Mouse (Mus musculus) kidney, postnatal 4 days (tissue): ENCODE measurements around the gene Ints14.
A peak's percentile ranks its signal among the peaks of the same experiment; 100 is the strongest.

ENCODE experiments used
- DNase-seq, 2 experiments: peaks; one replicate each; pipeline ENCODE4 v3.0.0; 2021; ENCODE audit warnings: mixed read lengths in 2 of 2

The Ints14 gene

GRCm38 (mm10) chr9:64960117-64960977, at the start of gene Ints14:
Ints14 (plus strand) TSS chr9:64960905.
- peak; percentile 98 to 99 for DNase-seq

GRCm38 (mm10) chr9:64913406-64913805, 47.3 kb upstream of the Ints14 start:
- no peak for DNase-seq

- DNase-seq = no peak
Measured at GRCm38 (mm10) chr9:64913973-64914372, 46.7 kb upstream of the Ints14 start.

GRCm38 (mm10) chr9:64914629-64915028, 46.1 kb upstream of the Ints14 start:
- DNase-seq = no peak

- peak; percentile 59 to 78 for DNase-seq
Measured at GRCm38 (mm10) chr9:64918560-64918959, 42.1 kb upstream of the Ints14 start.

- no peak for DNase-seq
Measured at GRCm38 (mm10) chr9:64925771-64926170, 34.9 kb upstream of the Ints14 start.

- no peak for DNase-seq
Measured at GRCm38 (mm10) chr9:64926201-64926991, 34.3 kb upstream of the Ints14 start.

- DNase-seq = no peak
Measured at GRCm38 (mm10) chr9:64930256-64930655, 30.4 kb upstream of the Ints14 start.

- no peak for DNase-seq
Measured at GRCm38 (mm10) chr9:64931751-64932610, 28.7 kb upstream of the Ints14 start.

- peak; percentile 50 to 69 for DNase-seq
Measured at GRCm38 (mm10) chr9:64934015-64934754, 26.5 kb upstream of the Ints14 start.

- peak; percentile 69 to 78 for DNase-seq
Measured at GRCm38 (mm10) chr9:64936508-64936907, 24.2 kb upstream of the Ints14 start.

GRCm38 (mm10) chr9:64937491-64937890, 23.2 kb upstream of the Ints14 start:
- DNase-seq = no peak

- DNase-seq = no peak
Measured at GRCm38 (mm10) chr9:64938535-64938934, 22.2 kb upstream of the Ints14 start.

- DNase-seq = peak in 1 of 2 experiments; percentile 31
Measured at GRCm38 (mm10) chr9:64939281-64939680, 21.4 kb upstream of the Ints14 start.

GRCm38 (mm10) chr9:64939790-64940189, 20.9 kb upstream of the Ints14 start:
- no peak for DNase-seq

- DNase-seq = no peak
Measured at GRCm38 (mm10) chr9:64940731-64941346, 19.9 kb upstream of the Ints14 start.

GRCm38 (mm10) chr9:64941650-64942049, 19.1 kb upstream of the Ints14 start:
- no peak for DNase-seq

- no peak for DNase-seq
Measured at GRCm38 (mm10) chr9:64943997-64944396, 16.7 kb upstream of the Ints14 start.

- DNase-seq = no peak
Measured at GRCm38 (mm10) chr9:64947483-64948095, 13.1 kb upstream of the Ints14 start.

- DNase-seq = no peak
Measured at GRCm38 (mm10) chr9:64951161-64951657, 9.5 kb upstream of the Ints14 start, which contains the start of gene Slc24a1. Slc24a1 (minus strand) TSS chr9:64951607.

GRCm38 (mm10) chr9:64952055-64952454, 8.7 kb upstream of the Ints14 start:
- DNase-seq = no peak
